Mouse (Mus musculus): ENCODE results near the gene Afmid. TPM values are rescaled to one million over a fixed set of nuclear protein-coding genes. Genes with fewer than 3 reads are reported as not detected.

Afmid gene
- total RNA-seq, 2 experiments from 2014 or later = 18.1 to 21.7 TPM

GRCm38 (mm10) chr11:117877917-117878745 lies 52.4 kb downstream of the Afmid start:
- DNase-seq (ENCODE audit: low spot score in 2 of 2) = no peak

GRCm38 (mm10) chr11:117878892-117879291 lies 53.2 kb downstream of the Afmid start:
- DNase-seq (ENCODE audit: low spot score in 2 of 2) = no peak

- DNase-seq (ENCODE audit: low spot score in 2 of 2) = no peak
Observed at GRCm38 (mm10) chr11:117879676-117880075, 54.0 kb downstream of the Afmid start.

- DNase-seq (ENCODE audit: low spot score in 2 of 2) = no peak
Observed at GRCm38 (mm10) chr11:117880336-117880976, 54.7 kb downstream of the Afmid start.

- no peak for DNase-seq (ENCODE audit: low spot score in 2 of 2)
Observed at GRCm38 (mm10) chr11:117880977-117881358, 55.2 kb downstream of the Afmid start.

GRCm38 (mm10) chr11:117881787-117882186 lies 56.1 kb downstream of the Afmid start:
- no peak for DNase-seq (ENCODE audit: low spot score in 2 of 2)

DNA sequence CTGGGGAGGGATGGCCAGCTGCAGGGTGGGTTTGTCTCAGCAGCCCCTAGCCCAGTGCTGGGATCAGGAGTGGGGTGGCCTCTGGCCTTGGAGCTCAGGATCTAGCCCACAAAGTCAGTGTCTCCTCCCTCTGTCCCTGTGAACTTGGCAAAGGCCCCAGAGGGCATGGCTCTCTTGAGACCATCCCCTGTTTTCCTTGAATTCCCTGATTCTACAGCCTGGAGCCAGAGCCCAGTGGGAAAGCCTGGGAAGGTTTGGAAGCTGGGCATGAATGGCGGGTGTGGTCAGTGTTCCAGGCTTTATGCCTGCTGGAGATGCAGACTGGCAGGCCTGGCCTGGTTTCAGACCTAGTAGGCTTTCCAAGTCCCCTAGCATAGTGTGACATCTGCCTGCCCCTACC lies 56.5 kb downstream of the Afmid start:
- no peak for DNase-seq (ENCODE audit: low spot score in 2 of 2)

DNA sequence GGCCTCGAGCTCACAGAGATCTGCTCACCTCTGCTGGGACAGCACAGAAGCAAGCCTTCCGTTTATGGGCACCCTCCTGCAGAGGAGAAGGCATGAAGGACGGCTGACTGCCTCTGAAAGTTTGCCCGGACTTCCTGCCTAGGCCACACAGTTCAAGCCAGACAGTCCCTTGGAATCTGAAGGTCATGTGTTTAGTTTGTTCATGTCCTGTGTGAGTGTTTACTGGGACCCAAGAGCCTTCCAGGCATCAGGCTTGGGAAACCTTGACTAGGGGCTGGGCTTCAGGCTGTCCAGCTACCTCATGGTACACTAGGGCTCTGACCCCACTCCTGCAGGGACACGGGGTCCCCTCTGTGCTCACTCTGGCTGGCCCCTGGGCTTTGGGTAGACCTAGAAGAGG lies 60.3 kb downstream of the Afmid start:
- no peak for DNase-seq (ENCODE audit: low spot score in 2 of 2)

DNA sequence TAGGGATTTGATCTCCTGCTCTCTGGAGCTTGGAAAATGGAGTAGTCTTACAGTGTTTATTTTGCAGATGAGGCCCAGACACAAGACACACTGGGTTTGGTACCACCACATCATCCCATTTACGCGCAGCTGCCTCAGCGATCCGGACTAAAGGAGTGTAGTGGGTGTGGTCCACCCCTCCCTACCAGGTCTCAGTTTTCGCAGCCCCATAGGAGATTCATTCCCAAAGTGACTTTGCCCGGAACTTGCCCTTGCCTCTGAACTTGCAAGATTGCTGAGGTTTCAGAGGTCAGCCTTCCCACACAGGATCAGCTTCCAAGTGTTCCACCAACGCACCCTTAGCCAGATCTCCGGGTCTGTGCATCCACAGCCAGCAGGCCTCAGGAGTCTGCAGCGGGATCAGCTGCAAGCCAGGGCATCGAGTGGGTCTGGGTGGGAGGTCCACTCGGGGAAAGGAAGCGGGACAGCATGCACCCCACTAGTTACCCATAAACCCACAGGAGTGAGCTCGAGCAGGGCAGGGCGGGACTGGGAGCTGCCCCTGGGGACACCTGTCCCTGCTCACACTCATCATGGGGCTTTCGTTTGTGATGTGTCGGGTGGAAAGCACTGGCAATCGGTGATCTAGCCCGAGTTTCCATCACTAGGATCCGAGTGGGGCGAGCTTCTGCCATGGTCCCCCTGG lies 62.6 kb downstream of the Afmid start:
- DNase-seq (ENCODE audit: low spot score in 2 of 2) = no peak

DNA sequence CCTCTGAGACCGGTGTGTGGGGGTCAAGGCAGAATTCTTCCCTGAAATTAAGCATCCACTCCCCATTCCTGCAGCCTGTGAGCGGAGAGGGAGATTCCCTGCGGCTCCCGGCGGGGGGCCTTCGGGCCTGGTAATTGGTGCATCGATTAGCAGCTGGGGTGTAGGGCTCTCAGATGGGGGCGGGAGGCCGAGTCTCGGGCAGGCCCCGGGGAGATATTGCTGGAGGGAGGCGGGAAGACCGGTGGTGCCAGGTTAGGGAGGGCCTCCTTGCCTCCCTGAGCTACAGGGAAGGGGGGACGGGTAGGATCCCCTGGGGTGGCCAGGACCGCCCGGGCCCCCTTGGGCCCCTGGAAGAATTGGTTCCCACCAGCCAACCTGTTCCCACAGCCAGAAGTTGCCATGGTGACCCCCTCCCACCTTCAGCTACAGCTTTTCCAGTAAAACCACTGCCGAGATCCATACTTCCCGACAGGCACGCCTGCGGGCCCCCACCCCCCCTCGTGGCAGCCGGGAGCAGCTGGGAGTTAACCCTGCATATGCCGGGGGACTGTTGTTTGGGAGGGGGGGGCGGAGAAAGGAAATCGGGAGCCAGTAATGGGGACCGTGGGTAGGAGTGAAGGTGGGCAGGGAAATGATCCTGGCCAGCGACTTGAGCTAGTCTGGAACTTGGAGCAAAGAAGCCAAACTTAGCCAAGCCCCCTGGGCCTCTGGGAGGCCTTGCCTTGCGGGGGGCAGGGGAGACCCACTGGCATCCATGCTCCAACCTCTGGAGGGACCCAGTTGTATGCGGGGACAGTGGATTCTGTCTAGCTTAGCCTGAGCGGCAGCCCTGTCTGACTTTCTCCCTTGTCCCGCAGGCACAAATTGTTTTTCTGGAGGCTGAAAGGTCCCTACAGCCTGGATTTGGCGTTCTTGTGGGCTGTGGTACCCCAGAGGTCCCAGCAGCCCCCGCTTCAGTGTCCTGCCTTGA lies 63.4 kb downstream of the Afmid start:
- no peak for DNase-seq (ENCODE audit: low spot score in 2 of 2)

Other genes starting within 250 kb of the Afmid start
- gene Tnrc6c, start 171.6 kb upstream of the Afmid start, total RNA-seq (2021) = 10 to 100 TPM; 28.4 to 29.9 TPM
- 1 to 10 TPM; 7.1 to 7.6 TPM for gene Tmc8, start 43.8 kb upstream of the Afmid start, total RNA-seq (2021)
- 10 to 100 TPM; 49.7 to 55.0 TPM for gene Tmc6, start 43.7 kb upstream of the Afmid start, total RNA-seq (2021)
- 1 to 10 TPM in 1 of 2 experiments, under 1 TPM in 1; 0.87 to 1.7 TPM for gene 6030468B19Rik, start 28.3 kb upstream of the Afmid start, total RNA-seq (2021)
- 1 to 10 TPM; 2.1 to 3.0 TPM for gene Gm20708, start 16.3 kb upstream of the Afmid start, total RNA-seq (2021)
- gene Syngr2, start 16.3 kb upstream of the Afmid start, total RNA-seq (2021) = 10 to 100 TPM; 81.3 to 86.8 TPM
- 10 to 100 TPM; 78.3 to 82.1 TPM for gene Tk1, start 168 bp downstream of the Afmid start, total RNA-seq (2021)
- gene Birc5, start 23.3 kb downstream of the Afmid start, total RNA-seq (2021) = 10 to 100 TPM; 43.4 to 43.8 TPM
- not detected for gene Tmem235, start 34.8 kb downstream of the Afmid start, total RNA-seq (2021)
- 10 to 100 TPM; 15.1 to 15.6 TPM for gene Tha1, start 47.6 kb downstream of the Afmid start, total RNA-seq (2021)
- 10 to 100 TPM; 11.8 to 12.7 TPM for gene Socs3, start 144.1 kb downstream of the Afmid start, total RNA-seq (2021)
- 10 to 100 TPM; 39.1 to 40.4 TPM for gene Pgs1, start 160.4 kb downstream of the Afmid start, total RNA-seq (2021)

Data from adrenal gland, postnatal 4 days (tissue).